Mouse (Mus musculus) midbrain, embryonic 13.5 days (tissue): ENCODE results near the gene Dlgap1. TPM values are rescaled to one million over a fixed set of nuclear protein-coding genes. Genes with fewer than 3 reads are reported as not detected.
A peak's percentile ranks its signal among the peaks of the same experiment; 100 is the strongest.
"Not testable (repeated sequence)": the region's sequence is repeated elsewhere in the genome, so short reads cannot be mapped to it uniquely, and the experiment has no call there.

Source experiments
- ATAC-seq: fragments of 200-750 bp; cut with Nextera tagmentation; 2 replicates; pipeline ENCODE4 v1.8.0; 2017; ENCODE audit warnings: mild to moderate bottlenecking, moderate TSS enrichment, moderate library complexity
- H3K27ac ChIP-seq: fragments of 300-500 bp; sonication (generic); 2 replicates; pipeline ENCODE4 v1.5.1; 2015; ENCODE audit warnings: inconsistent platforms, mild to moderate bottlenecking, moderate library complexity
- H3K27me3 ChIP-seq: fragments of 300-500 bp; sonication (generic); 2 replicates; pipeline ENCODE4 v1.6.1; 2015; ENCODE audit warnings: mild to moderate bottlenecking, inconsistent platforms
- H3K36me3 ChIP-seq: fragments of 300-500 bp; sonication (generic); 2 replicates; pipeline ENCODE4 v1.6.1; 2015; ENCODE audit warnings: mild to moderate bottlenecking, inconsistent platforms
- H3K4me1 ChIP-seq: fragments of 300-500 bp; sonication (generic); replicated peaks from 2 replicates; pipeline ENCODE4 v1.6.1; 2015; ENCODE audit warnings: inconsistent platforms
- H3K4me2 ChIP-seq: fragments of 300-500 bp; sonication (generic); replicated peaks from 2 replicates; pipeline ENCODE4 v1.6.1; 2015; ENCODE audit warnings: moderate library complexity, mild to moderate bottlenecking, inconsistent platforms
- H3K4me3 ChIP-seq: fragments of 300-500 bp; sonication (generic); replicated peaks from 2 replicates; pipeline ENCODE4 v1.5.1; 2015; ENCODE audit warnings: mild to moderate bottlenecking, inconsistent platforms
- H3K9ac ChIP-seq: fragments of 300-500 bp; sonication (generic); replicated peaks from 2 replicates; pipeline ENCODE4 v1.6.1; 2015; ENCODE audit warnings: mild to moderate bottlenecking, inconsistent platforms
- H3K9me3 ChIP-seq: fragments of 300-500 bp; sonication (generic); 2 replicates; pipeline ENCODE4 v1.6.1; 2016; ENCODE audit warnings: mild to moderate bottlenecking, inconsistent platforms
- WGBS: fragments of 180-500 bp; shearing (Covaris S2); methylation state at CpG from one replicate; pipeline ENCODE4 v1.1.7; 2015; 5-methylcytosine and 5-hydroxymethylcytosine counted together
- polyA plus RNA-seq: library from polyadenylated mRNA; unstranded; fragments of >200 nt; fragmentation: Nextera tagmentation; extraction: Ambion mirVana; gene quantifications from 2 replicates; pipeline ENCODE4 v1.2.1, GENCODE M21; 2015

Dlgap1 gene
- polyA plus RNA-seq, 1 experiment from 2014 or later: 10.1 TPM

DNA sequence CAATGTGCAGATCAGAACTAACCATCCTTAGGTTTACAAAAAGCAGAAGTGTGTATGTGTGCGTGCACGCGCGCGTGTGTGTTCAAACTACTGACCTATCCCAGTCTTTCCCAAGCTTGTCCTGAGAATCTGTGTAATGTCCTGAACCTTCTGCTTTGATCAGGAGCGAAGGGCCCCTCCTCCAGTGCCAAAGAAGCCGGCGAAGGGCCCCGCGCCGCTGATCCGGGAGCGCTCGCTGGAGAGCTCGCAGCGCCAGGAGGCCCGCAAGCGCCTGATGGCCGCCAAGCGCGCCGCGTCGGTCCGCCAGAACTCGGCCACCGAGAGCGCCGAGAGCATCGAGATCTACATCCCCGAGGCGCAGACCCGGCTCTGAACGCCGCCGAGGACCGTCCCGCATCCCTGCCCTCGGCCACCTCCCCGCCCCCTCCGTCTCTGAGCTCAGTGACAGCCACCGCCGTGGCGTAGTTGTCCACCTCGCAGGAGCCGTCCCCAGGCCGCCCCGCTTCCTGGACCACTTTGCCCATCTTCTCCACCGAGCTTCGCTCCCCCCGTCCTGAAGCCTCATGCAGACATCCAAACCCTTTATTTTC is 849.1 kb downstream of the Dlgap1 start:
- WGBS: 3% methylated on average over 42 of the region's 51 CpGs
- H3K36me3 ChIP-seq: no peaks in the 10 kb centered on the region
- peaks cover 51% of the 10 kb centered on the region for H3K27me3 ChIP-seq
- no peak overlapping the region for H3K27ac ChIP-seq
- H3K4me2 ChIP-seq: peak overlapping the region; percentile 78
- H3K9ac ChIP-seq: peak overlapping the region; percentile 62
- ATAC-seq: peak; percentile 92
- H3K4me3 ChIP-seq: peak overlapping the region; percentile 53
- no peaks in the 10 kb centered on the region for H3K9me3 ChIP-seq
- H3K4me1 ChIP-seq: peaks cover 10% of the 10 kb centered on the region

DNA sequence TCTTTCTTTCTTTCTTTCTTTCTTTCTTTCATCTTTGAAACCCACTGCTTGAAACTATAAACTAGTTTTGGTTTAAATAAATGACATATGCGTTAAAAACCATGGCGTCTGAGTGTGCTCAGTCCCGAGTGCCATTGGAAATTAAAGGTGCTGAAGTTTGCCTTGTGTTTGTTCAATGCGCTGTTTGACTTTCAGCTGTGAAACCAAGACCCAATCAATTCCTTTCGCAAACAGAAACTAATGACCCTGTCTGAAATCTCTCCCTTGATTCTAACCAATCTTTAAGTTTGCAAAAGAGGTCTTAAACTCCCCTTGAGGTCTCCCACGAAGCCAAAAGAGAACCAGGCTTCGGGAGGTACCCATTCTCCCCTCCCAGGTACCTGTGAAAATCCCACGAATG is 854.2 kb downstream of the Dlgap1 start:
- Histone ChIP-seq H3K9me3 (no peaks in the 10 kb centered on the region), H3K9ac (no peak overlapping the region), H3K4me3 (no peak overlapping the region), H3K4me1 (peaks cover 2% of the 10 kb centered on the region; the same call in 1 of the 2 replicates), H3K27ac (no peak overlapping the region), H3K4me2 (no peak overlapping the region), H3K27me3 (peaks cover 32% of the 10 kb centered on the region), H3K36me3 (no peaks in the 10 kb centered on the region)
- WGBS: 83% methylated on average over 8 of the region's 8 CpGs
- no peak for ATAC-seq

DNA sequence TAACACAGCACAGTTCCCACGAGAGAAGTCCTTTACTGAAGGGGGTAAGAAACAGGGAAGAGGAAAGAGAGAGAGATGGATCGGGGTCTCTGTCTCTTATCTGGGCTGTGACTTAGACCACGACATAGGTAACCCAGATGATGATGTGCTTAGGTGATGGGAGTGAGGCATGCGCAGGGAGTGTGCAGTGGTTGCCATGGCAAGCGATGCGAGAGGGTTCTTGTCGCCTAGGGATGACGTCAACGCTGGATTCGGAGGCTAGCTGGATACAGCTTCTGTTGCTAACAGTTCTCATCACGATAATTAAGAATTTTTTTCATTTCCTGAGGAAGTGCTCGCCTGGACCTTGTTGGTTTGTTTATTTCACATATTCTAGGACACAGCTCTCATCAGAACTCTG is 857.4 kb downstream of the Dlgap1 start:
- 85% methylated on average over 12 of the region's 12 CpGs for WGBS
- no peak overlapping the region for H3K4me3 ChIP-seq

DNA sequence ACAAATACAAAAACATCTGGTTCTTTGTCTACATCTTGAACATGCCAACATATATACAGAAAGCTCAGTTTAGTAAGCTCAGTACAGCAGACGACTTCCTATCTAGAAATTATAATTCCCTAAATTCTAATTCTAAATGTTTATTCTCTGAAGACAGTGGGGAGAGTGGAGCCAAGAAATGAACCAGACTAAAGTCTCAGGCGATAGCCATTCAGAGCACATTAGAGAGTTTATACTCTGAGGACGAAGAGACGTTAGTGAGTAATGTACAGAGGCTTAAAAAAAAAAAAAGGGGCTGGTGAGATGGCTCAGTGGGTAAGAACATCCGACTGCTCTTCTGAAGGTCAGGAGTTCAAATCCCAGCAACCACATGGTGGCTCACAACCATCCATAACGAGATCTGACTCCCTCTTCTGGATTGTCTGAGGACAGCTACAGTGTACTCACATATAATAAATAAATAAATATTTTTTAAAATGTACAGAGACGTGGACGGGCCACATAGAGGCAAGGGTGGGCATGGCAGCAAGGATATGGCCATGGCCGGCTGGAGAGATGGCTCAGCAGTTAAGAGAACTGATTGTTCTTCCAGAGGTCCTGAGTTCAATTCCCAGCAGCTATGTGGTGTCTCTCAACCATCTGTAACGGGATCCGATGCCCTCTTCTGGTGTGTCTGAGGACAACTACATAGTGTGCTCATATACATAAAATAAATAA is 858.7 kb downstream of the Dlgap1 start:
- H3K27ac ChIP-seq, H3K27me3 ChIP-seq, H3K9me3 ChIP-seq, ATAC-seq, H3K4me2 ChIP-seq, H3K9ac ChIP-seq, H3K36me3 ChIP-seq, H3K4me3 ChIP-seq, H3K4me1 ChIP-seq: not testable (repeated sequence)
- WGBS: 89% methylated on average over 11 of the region's 11 CpGs

More for the DNA sequence above, 857.4 kb downstream of the Dlgap1 start:
- no peak overlapping the region for H3K27ac ChIP-seq
- H3K9ac ChIP-seq: no peak overlapping the region
- no peaks in the 10 kb centered on the region for H3K9me3 ChIP-seq
- no peaks in the 10 kb centered on the region for H3K36me3 ChIP-seq
- no peak overlapping the region for H3K4me2 ChIP-seq
- H3K27me3 ChIP-seq: peaks cover 9% of the 10 kb centered on the region
- ATAC-seq: no peak
- H3K4me1 ChIP-seq: no peaks in the 10 kb centered on the region

DNA sequence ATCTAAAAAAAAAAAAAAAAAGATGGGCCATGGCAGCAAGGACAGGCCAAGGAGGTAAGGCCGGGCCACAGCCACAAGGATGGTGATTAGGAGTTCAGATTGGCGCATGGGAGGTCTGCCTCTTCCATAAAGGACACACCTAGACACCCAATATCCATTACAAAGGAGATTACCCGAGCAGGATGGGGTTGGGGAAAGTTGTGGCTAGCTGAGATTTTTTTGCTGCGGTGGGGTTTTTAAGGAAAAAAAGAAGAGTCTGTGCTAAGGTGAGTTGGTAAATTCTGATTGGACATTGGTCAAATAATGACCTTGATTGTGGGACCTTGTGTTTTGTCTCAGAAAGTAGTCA is 859.3 kb downstream of the Dlgap1 start:
- Histone ChIP-seq H3K4me3 (no peak overlapping the region), H3K9me3 (no peaks in the 10 kb centered on the region), H3K4me1 (no peaks in the 10 kb centered on the region), H3K9ac (no peak overlapping the region), H3K27ac (no peak overlapping the region), H3K4me2 (no peak overlapping the region), H3K36me3 (no peaks in the 10 kb centered on the region), H3K27me3 (no peaks in the 10 kb centered on the region; the same call in 1 of the 2 replicates)
- 65% methylated on average over 4 of the region's 4 CpGs for WGBS
- no peak for ATAC-seq

DNA sequence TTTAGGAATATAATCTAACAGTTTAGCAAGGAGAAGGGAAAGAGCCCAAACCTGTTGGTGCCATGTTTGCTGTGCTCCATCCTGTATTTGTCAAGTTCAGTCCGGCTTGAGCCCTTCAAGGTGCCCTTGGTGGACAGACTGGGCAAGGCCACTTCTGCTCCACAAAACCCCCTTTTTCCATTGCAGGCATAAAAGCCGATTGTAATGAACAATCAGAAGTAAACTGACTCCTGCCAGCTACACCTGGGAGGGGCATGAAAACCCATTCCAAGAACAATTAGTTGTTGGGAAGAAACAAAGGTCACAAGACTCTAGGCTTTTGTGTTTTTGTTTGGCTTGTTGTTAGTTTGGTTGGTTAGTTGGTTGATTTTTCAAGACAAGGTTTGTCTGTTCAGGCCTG is 859.7 kb downstream of the Dlgap1 start:
- Histone ChIP-seq H3K4me1 (no peaks in the 10 kb centered on the region), H3K9me3 (no peaks in the 10 kb centered on the region), H3K9ac (no peak overlapping the region), H3K27me3 (no peaks in the 10 kb centered on the region; the same call in 1 of the 2 replicates), H3K36me3 (no peaks in the 10 kb centered on the region), H3K27ac (no peak overlapping the region), H3K4me3 (no peak overlapping the region), H3K4me2 (no peak overlapping the region)
- 96% methylated on average over 2 of the region's 2 CpGs for WGBS
- no peak for ATAC-seq

DNA sequence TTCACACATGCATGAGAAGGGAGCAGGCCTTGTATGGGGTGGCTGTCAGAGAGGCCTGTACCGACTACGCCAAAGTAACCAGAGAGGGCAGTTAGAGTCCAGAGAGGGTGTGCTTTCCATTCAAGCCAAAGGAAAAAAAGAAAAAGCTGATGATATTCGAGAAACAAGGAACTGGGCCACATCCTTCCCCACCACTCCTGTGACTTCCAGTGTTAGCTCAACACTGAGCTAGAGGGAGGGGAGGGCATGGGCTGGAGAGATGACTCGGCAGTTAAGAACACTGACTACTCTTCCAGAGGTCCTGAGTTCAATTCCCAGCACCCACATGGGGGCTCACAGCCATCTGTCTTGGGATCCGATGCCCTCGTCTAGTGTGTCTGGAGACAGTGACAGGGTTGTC is 860.3 kb downstream of the Dlgap1 start:
- no peak overlapping the region for H3K27ac ChIP-seq
- WGBS: 85% methylated on average over 6 of the region's 6 CpGs

DNA sequence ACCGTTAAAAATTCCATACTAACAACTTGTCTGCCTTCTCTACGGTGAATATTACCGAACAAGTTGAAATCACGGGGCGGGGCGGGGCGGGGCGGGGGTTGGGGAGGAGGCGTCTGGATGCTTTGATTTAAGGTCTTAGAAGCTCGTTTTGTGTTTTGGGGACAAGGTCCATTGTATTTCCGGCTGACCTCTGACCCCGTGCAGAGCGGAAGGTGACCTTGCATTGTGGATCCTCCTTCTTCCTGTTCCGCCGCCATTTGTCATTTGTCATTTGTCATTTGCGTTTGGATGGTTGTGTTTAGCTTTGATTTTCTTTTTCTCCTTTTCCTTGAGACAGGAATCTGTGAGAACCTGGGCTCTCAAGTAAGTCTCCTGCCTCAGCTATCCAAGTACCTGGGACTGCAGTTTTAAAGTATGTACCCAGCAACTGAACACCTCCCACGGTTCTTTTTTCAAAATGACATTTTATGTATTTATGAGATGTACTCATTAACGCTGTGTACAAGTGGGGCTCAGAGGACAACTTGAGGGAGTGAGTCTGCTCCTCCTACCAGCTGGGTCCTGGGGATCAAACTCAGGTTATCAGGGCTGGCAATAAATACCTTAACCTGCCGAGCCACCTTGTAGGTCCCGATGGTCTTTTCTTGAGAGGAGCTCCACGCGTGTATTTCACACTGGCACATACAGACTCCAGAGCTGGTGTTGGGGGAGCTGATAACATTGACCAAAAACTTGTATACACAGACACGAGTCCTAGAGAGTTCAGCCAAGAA is 861.3 kb downstream of the Dlgap1 start:
- no peak for ATAC-seq
- Histone ChIP-seq H3K9ac (no peak overlapping the region), H3K27ac (no peak overlapping the region), H3K27me3 (no peaks in the 10 kb centered on the region; the same call in 1 of the 2 replicates), H3K9me3 (no peaks in the 10 kb centered on the region), H3K36me3 (no peaks in the 10 kb centered on the region), H3K4me1 (peaks cover 10% of the 10 kb centered on the region), H3K4me3 (no peak overlapping the region), H3K4me2 (no peak overlapping the region)
- 73% methylated on average over 23 of the region's 23 CpGs for WGBS

More for the DNA sequence above, 860.3 kb downstream of the Dlgap1 start:
- no peaks in the 10 kb centered on the region for H3K36me3 ChIP-seq
- H3K27me3 ChIP-seq: no peaks in the 10 kb centered on the region; the same call in 1 of the 2 replicates
- no peaks in the 10 kb centered on the region for H3K9me3 ChIP-seq
- H3K4me2 ChIP-seq: no peak overlapping the region
- no peak for ATAC-seq
- H3K4me3 ChIP-seq: no peak overlapping the region
- H3K4me1 ChIP-seq: 0 out of 2 replicates have a peak, but pooled peaks cover under 1% of the 10 kb centered on the region
- H3K9ac ChIP-seq: no peak overlapping the region

DNA sequence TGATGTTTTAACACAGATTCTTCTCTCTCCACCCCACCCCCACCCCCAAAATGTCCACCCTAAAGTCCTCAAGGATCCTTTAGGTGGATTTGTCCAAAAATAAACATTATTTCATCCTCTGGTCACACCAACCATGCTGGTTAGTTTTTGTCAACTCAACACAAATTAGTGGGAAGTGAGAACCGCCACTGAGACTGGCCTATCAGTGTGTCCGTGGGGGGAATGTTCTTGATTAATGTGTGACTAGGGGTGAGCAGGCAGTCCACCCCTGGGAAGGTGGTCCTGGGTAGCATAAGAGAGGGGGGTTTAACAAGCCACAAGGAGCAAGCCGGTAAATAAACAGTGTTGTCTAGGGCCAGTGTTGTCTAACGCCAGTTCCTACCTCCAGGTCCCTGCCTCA is 862.7 kb downstream of the Dlgap1 start:
- WGBS: 91% methylated on average over 4 of the region's 4 CpGs
- no peak for ATAC-seq

DNA sequence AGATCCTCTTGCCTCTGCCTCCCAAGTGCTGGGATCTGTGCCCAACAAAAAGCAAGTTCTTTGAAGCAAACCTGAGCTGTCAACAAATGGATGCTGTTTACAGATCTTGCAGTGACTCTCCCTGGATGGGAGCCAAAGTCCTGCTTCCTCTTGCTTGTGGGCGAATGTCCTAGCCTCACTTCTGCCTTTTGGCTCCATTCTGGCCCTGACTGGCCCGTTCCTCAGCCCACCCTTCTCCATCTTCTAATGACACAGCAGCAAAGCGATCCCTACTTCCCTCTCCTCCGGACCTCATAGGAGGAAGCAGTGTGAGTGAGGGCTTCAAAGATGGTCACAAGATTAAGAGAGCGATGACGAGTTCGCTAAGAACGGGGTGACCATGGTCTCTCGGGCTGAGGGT is 863.7 kb downstream of the Dlgap1 start:
- Histone ChIP-seq H3K27ac (no peak overlapping the region), H3K9me3 (no peaks in the 10 kb centered on the region), H3K4me3 (no peak overlapping the region), H3K4me1 (peaks cover 16% of the 10 kb centered on the region), H3K9ac (no peak overlapping the region), H3K36me3 (no peaks in the 10 kb centered on the region), H3K27me3 (no peaks in the 10 kb centered on the region), H3K4me2 (no peak overlapping the region)
- WGBS: 96% methylated on average over 9 of the region's 9 CpGs
- ATAC-seq: no peak

More for the DNA sequence above, 862.7 kb downstream of the Dlgap1 start:
- Histone ChIP-seq H3K9me3 (no peaks in the 10 kb centered on the region), H3K4me1 (peaks cover 16% of the 10 kb centered on the region), H3K4me2 (no peak overlapping the region), H3K27ac (no peak overlapping the region), H3K4me3 (no peak overlapping the region), H3K9ac (no peak overlapping the region), H3K36me3 (no peaks in the 10 kb centered on the region), H3K27me3 (no peaks in the 10 kb centered on the region)

DNA sequence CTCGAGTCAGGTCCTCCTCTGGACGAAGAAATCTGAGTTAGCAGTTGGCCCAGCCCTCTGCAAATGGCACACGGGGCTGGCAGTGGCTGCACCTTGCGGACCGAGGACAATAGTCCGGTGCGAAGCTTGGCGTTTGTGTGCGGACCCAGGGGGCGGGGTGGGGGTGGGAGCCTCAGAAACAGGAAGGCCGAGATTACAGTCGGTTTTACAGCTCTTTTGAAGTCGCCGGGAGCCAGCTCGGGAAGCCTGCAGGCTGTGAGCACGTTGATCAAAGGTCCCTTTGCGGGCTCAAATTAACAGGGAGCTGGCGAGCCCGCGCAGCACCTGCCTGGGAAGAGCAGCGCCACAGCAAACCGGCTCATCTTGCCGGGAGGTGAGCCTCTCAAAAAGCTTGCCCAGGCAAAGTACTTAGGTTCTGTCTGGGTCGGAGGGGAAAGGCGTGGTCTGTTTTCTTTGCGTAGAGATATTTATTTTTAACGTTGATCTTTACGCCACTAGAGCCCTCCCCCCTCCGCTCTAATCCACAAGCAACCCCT is 865.6 kb downstream of the Dlgap1 start:
- 0 out of 2 replicates have a peak, but pooled peaks cover under 1% of the 10 kb centered on the region for H3K36me3 ChIP-seq
- peak overlapping the region; percentile 72 for H3K9ac ChIP-seq
- H3K27me3 ChIP-seq: no peaks in the 10 kb centered on the region
- H3K27ac ChIP-seq: peak overlapping the region; percentile 26; the same call in 1 of the 2 replicates
- peak; percentile 70 for ATAC-seq
- H3K4me2 ChIP-seq: peak overlapping the region; percentile 78
- no peaks in the 10 kb centered on the region for H3K9me3 ChIP-seq
- H3K4me1 ChIP-seq: peaks cover 16% of the 10 kb centered on the region
- WGBS: under 1% methylated on average over 29 of the region's 29 CpGs
- H3K4me3 ChIP-seq: peak overlapping the region; percentile 48
